Mouse (Mus musculus) small intestine, adult 2 months (tissue): ENCODE measurements around the gene Akap12. TPM values are rescaled to one million over a fixed set of nuclear protein-coding genes. Genes with fewer than 3 reads are reported as not detected.

Source experiments
- H3K27ac ChIP-seq: fragments of 200-500 bp; 2 replicates; pipeline ENCODE4 v1.5.1; 2012; ENCODE audit warnings: low read depth, low read length, control low read depth, inconsistent platforms; ENCODE audit not compliant: insufficient read depth
- H3K27me3 ChIP-seq: fragments of 200-500 bp; 2 replicates; pipeline ENCODE4 v1.6.1; 2012; ENCODE audit warnings: mild to moderate bottlenecking, moderate library complexity, low read length, inconsistent platforms; ENCODE audit not compliant: control insufficient read depth, insufficient read depth
- H3K36me3 ChIP-seq: fragments of 200-500 bp; 2 replicates; pipeline ENCODE4 v1.6.1; 2012; ENCODE audit warnings: mild to moderate bottlenecking, low read length, control low read depth, inconsistent platforms; ENCODE audit not compliant: control insufficient read depth, insufficient read depth
- H3K4me1 ChIP-seq: fragments of 200-500 bp; 2 replicates; pipeline ENCODE4 v1.6.1; 2012; ENCODE audit warnings: low read length, inconsistent platforms, mixed read lengths; ENCODE audit not compliant: control insufficient read depth, insufficient read depth, insufficient read length
- H3K4me3 ChIP-seq: fragments of 200-500 bp; 2 replicates; pipeline ENCODE4 v1.5.1; 2012; ENCODE audit warnings: low read depth, mild to moderate bottlenecking, control low read depth, inconsistent platforms, low read length, moderate library complexity
- CTCF ChIP-seq: fragments of 200-500 bp; IDR thresholded peaks from 2 replicates; pipeline ENCODE4 v1.5.1; 2012; ENCODE audit warnings: low read depth, mild to moderate bottlenecking, control low read depth, inconsistent platforms, low read length, moderate library complexity, mixed read lengths; ENCODE audit not compliant: insufficient replicate concordance, insufficient read length; ENCODE audit errors: extremely low read depth
- POLR2A ChIP-seq: fragments of 200-500 bp; IDR thresholded peaks from 2 replicates; pipeline ENCODE4 v1.6.1; 2012; ENCODE audit warnings: low read depth, mild to moderate bottlenecking, control low read depth, inconsistent platforms, low read length, moderate library complexity
- WGBS: fragments of 180-500 bp; shearing (Covaris S2); methylation state at CpG from one replicate; pipeline ENCODE4 v1.1.7; 2018; 5-methylcytosine and 5-hydroxymethylcytosine counted together
- polyA plus RNA-seq: library from polyadenylated mRNA; depleted of rRNA; stranded (reverse); fragments of >200 nt; gene quantifications from 2 replicates; pipeline ENCODE4 v1.2.3, GENCODE M21; 2012

Akap12 gene
- polyA plus RNA-seq, 1 experiment: 2.0 TPM

DNA sequence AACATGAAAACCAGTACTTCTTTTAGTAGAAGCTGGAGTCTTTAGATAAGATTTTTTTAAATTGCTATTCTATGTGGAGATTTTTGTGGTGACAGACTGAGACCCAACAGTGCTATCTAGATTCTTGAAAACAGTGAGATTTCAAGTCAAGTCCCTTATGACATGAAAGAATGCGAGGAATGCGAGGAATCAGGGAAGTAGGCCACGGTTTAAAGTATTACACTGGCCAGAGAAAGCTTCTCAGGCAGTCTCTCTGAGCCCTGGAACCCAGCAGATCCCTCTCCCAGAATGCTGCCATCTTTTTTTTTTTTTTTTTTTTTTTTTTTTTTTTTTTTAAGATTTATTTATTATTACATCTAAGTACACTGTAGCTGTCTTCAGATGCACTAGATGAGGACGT is 16.2 kb downstream of the Akap12 start:
- H3K4me3 ChIP-seq: no peak overlapping the region
- H3K4me1 ChIP-seq: no peaks in the 10 kb centered on the region
- H3K27ac ChIP-seq: no peak overlapping the region
- no peaks in the 10 kb centered on the region; the same call in 1 of the 2 replicates for H3K27me3 ChIP-seq
- H3K36me3 ChIP-seq: no peaks in the 10 kb centered on the region
- WGBS: 57% methylated on average over 4 of the region's 4 CpGs
- no peak for TF ChIP-seq CTCF
- TF ChIP-seq POLR2A: no peak

DNA sequence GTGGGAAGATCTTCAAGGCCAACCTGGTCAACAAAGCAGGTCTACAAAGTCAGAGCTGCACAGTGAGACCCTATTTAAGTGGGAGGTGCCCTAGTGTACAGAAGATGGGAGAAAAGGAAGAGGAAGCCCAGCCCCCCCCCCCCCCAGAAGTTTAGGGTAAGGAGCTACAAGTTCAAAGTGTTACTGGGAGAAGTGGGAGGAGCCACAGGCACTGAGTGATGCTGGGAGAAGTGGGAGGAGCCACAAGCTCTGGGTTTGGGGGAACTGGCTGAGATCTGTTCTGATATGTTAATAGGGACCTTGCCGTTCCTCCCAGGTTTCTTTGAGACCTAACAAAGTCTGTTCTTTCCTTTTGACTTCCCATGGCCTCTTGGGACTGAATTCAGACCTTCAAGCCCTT is 18.6 kb downstream of the Akap12 start:
- H3K4me1 ChIP-seq: no peaks in the 10 kb centered on the region
- H3K27me3 ChIP-seq: no peaks in the 10 kb centered on the region; the same call in 1 of the 2 replicates
- TF ChIP-seq POLR2A (no peak), CTCF (no peak)
- H3K36me3 ChIP-seq: no peaks in the 10 kb centered on the region
- no peak overlapping the region for H3K4me3 ChIP-seq
- 93% methylated on average over 1 of the region's 1 CpGs for WGBS
- H3K27ac ChIP-seq: no peak overlapping the region

DNA sequence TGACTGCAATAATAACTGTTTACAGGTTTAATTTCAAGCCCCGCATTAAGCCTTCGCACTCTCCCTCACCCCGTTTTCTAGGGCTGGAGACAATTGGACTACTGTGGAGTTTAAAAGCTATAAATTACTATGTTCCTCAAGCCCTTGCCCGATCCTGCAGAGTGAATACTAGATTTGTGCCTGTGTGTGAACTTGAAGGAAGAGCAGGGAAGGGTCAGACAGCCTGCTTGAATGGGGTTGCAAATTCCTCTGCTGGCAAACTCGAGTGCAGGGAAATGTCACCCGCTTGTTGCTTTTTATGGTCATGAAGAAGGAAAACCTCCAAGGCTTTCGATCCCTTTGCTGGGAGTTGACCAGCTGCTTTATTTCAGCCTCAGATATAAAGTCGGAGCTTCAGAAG is 19.6 kb downstream of the Akap12 start:
- H3K4me3 ChIP-seq: no peak overlapping the region
- no peaks in the 10 kb centered on the region for H3K36me3 ChIP-seq
- H3K27me3 ChIP-seq: no peaks in the 10 kb centered on the region; the same call in 1 of the 2 replicates
- H3K4me1 ChIP-seq: no peaks in the 10 kb centered on the region
- TF ChIP-seq CTCF (no peak), POLR2A (no peak)
- H3K27ac ChIP-seq: no peak overlapping the region
- 59% methylated on average over 8 of the region's 8 CpGs for WGBS

DNA sequence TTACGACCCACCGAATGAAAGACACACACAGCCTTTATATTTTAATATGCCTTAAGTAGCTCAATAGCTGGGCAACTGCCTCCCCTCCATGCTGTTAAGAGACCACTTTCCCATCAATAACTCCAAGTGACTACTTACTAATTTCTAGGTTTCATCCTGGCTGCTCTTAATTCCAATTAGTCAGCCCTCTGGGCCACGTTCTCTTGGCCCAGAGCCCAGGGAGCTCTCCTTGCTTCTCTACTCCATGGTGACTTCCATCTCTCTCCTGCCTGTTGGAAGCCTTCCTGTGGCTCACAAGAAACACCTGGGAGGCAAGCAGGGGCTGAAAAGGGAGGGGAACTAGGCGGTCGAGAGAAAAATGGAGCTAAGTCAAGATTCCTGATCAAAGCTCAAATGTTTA is 23.0 kb downstream of the Akap12 start:
- Histone ChIP-seq H3K36me3 (no peaks in the 10 kb centered on the region), H3K27me3 (no peaks in the 10 kb centered on the region), H3K4me1 (no peaks in the 10 kb centered on the region), H3K4me3 (no peak overlapping the region), H3K27ac (no peak overlapping the region)
- TF ChIP-seq CTCF (no peak), POLR2A (no peak)
- 62% methylated on average over 5 of the region's 5 CpGs for WGBS

DNA sequence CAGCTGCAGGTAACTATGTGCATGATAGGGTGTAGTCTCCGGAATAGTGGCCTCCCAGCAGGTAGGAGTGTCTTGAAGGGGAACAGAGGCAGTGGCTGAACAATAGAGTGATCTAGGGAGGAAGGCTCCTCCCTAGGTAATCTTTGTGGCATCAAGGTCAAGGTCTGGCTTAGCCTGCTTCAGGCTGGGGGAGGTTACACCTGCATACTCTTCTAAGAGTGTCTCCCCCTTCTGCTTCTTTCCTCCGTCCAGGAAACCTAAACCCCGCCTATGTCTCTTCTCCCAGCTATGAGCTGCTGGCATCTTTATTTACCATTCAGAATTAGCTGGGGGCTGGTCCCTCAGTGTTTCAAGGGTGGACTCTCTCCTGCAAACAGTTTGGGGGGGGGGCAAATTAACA is 23.5 kb downstream of the Akap12 start:
- H3K4me3 ChIP-seq: no peak overlapping the region
- no peaks in the 10 kb centered on the region for H3K27me3 ChIP-seq
- TF ChIP-seq POLR2A (no peak), CTCF (no peak)
- WGBS: 27% methylated on average over 3 of the region's 3 CpGs
- no peaks in the 10 kb centered on the region for H3K36me3 ChIP-seq
- H3K4me1 ChIP-seq: no peaks in the 10 kb centered on the region
- no peak overlapping the region for H3K27ac ChIP-seq

DNA sequence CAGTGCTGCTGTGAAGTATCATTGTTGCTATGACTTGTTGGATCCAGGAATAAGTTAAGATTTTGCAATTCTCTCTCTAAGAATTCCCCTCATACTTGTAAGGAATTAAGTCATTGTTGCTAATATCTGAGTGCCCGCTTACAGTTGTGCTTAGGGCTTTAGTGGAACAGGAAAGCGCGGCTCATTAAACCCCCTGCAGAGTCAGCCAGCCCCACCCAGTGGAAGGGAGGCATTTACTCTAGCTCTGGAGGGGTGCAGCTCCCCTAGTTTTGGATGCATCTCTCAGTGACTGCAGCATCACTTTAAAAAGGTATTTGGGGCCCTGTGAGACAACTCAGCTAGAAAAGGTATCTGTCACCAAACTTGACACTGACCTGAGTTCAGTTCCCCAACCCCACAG is 24.0 kb downstream of the Akap12 start:
- WGBS: 56% methylated on average over 3 of the region's 3 CpGs
- Histone ChIP-seq H3K4me3 (no peak overlapping the region), H3K27me3 (no peaks in the 10 kb centered on the region), H3K36me3 (no peaks in the 10 kb centered on the region), H3K27ac (no peak overlapping the region), H3K4me1 (no peaks in the 10 kb centered on the region)
- no peak for TF ChIP-seq CTCF
- no peak for TF ChIP-seq POLR2A

DNA sequence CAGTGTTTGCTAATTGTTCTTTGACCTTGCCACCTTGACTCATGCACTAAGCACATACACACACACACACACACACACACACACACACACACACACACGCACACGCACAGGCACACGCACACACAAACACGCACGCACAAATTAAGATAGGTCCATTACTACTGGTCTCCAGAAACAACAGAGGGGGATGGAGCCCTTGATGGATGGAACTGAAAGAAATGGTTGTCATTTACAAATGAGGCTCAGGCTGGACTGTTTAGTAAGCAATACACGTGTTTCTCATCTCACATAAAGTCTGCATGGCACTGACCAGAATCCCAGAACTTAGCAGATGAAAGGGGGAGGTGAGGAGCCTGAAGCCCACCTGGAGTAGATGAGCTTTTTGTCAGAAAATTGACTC is 24.4 kb downstream of the Akap12 start:
- 81% methylated on average over 6 of the region's 6 CpGs for WGBS

DNA sequence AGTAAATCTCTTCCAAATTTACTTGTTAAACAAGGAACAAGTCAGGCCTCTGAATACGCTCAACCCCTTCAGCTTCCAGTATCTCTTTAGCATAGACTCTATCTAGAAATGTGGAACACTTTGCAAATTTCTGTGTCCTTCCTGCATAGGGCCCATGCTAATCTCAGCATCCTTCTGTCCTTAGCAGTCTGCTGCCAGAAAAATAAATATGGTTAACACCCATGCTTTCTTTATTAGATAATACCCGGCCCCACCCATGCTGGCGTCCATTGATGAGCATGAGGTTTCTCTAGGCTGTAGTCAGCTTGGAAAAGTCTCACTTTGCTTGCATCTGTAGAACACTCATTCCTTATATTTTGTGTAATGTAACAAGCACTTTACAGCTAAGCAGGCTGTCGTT is 27.2 kb downstream of the Akap12 start:
- WGBS: 55% methylated on average over 4 of the region's 4 CpGs
- TF ChIP-seq POLR2A (no peak), CTCF (no peak)
- H3K27me3 ChIP-seq: no peaks in the 10 kb centered on the region
- no peaks in the 10 kb centered on the region for H3K4me1 ChIP-seq
- H3K4me3 ChIP-seq: no peak overlapping the region
- no peak overlapping the region for H3K27ac ChIP-seq
- no peaks in the 10 kb centered on the region for H3K36me3 ChIP-seq

More for the DNA sequence above, 24.4 kb downstream of the Akap12 start:
- TF ChIP-seq CTCF: no peak
- no peak for TF ChIP-seq POLR2A
- no peaks in the 10 kb centered on the region for H3K4me1 ChIP-seq
- H3K4me3 ChIP-seq: no peak overlapping the region
- no peaks in the 10 kb centered on the region for H3K36me3 ChIP-seq
- no peaks in the 10 kb centered on the region for H3K27me3 ChIP-seq
- H3K27ac ChIP-seq: no peak overlapping the region
